Mouse (Mus musculus): ENCODE measurements around the gene Tsr2. TPM values are rescaled to one million over a fixed set of nuclear protein-coding genes. Genes with fewer than 3 reads are reported as not detected.

Gene Tsr2
- 0.55 and 0.81 TPM in 2 replicates for polyA plus RNA-seq (2012; rRNA removed; ENCODE audit: low replicate concordance)

GRCm38 (mm10) chrX:151096171-151097058 is at the start of gene Tsr2:
Tsr2 (minus strand) TSS chrX:151096543.

DNA sequence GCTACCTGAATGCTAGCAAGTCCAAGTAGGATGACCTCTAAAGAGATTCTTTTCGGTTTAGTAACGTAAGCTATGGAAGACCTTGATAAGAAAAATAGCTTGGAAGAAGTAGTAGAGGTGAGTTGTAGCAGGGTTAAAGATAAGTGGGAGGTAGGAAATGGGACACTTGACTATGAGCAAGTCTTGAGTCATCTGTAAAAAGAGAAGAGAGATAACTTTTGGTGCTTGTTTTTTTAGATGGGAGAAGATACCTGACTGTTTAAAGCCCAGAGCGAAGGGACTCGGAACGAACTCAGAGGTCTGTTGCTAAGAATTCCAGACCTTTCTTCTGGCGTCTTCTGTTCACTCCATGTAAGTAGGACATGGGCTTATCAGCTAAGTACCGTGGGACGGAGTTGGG is 50.5 kb downstream of the Tsr2 start, which contains the start of gene Fgd1:
Gene Fgd1, plus strand, starts transcription at position 301 of the 400 bp plus-strand sequence.

Other genes with a start within 250 kb of the Tsr2 start
- gene Gnl3l, start 79.2 kb downstream of the Tsr2 start, polyA plus RNA-seq (2012; rRNA removed; ENCODE audit: low replicate concordance): 2.1 and 2.4 TPM in 2 replicates
- gene Fgd1, start 50.4 kb downstream of the Tsr2 start, polyA plus RNA-seq (2012; rRNA removed; ENCODE audit: low replicate concordance): 1.5 and 3.1 TPM in 2 replicates
- not detected in 2 replicates for gene Wnk3, start 101.5 kb upstream of the Tsr2 start, polyA plus RNA-seq (2012; rRNA removed; ENCODE audit: low replicate concordance)
- gene Fam120c, start 247.6 kb upstream of the Tsr2 start, polyA plus RNA-seq (2012; rRNA removed; ENCODE audit: low replicate concordance): 1.2 and 2.1 TPM in 2 replicates

All from duodenum, adult 2 months (tissue).